Mouse (Mus musculus): ENCODE results near the gene Rab11a. TPM values are rescaled to one million over a fixed set of nuclear protein-coding genes. Genes with fewer than 3 reads are reported as not detected.

Gene Rab11a
- polyA plus RNA-seq (2016; fragmentation: Nextera tagmentation; extraction: Ambion mirVana), result 325 and 346 TPM in 2 replicates

DNA sequence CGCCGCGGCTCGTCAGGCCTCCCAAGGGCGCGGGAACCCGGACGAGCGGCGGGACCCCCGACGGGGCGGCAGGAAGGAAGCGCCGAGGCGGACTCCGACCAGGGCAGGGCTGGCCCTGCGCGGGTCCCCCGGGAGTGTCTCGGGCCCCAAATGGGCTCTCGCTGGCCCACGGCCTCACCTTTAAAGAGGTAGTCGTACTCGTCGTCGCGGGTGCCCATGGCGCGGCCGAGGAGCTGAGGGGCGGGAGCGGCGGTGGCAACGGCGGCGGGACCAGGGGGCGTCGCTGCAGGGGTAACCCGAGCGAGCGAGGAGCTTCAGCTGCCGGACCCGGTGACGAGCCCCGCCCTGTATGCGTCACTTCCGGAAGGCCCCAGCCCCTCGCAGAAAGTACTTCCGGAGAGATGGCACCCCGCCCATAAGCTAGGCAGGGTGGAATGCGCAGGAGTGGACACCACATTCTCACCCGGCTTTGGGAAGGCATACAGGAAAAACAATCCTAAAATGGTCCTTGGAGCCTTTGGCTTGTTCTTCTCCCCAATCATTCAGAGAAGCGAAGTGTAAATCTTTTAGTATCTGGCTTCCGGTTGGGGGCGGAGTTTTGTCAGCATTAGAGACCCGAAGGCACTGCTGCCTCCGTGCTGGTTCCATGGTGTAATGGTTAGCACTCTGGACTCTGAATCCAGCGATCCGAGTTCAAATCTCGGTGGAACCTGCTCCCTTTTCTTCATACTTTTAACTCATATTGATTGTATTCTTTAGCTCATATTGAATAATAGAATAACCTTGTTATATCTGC, at the start of gene Rab11a:
Gene Rab11a, minus strand, starts transcription at position 353 of the 796 bp plus-strand sequence.
- Histone ChIP-seq H3K4me2 (peak within 1 kb of the TSS; percentile 83), H3K27ac (ENCODE audit: poor library complexity, severe bottlenecking) (peak within 1 kb of the TSS; percentile 93), H3K4me3 (peak within 1 kb of the TSS; percentile 90), H3K9me3 (replicated peaks) (no peaks in the 10 kb centered on the region), H3K9ac (peak within 1 kb of the TSS; percentile 90), H3K36me3 (no peaks in the 10 kb centered on the region), H3K4me1 (replicated peaks) (peaks cover 7% of the 10 kb centered on the region), H3K27me3 (replicated peaks) (no peaks in the 10 kb centered on the region)
- under 1% methylated on average over 61 of the region's 61 CpGs for WGBS
- peak; percentile 96 for ATAC-seq (ENCODE audit: insufficient number of reproducible peaks, low FRiP score)

DNA sequence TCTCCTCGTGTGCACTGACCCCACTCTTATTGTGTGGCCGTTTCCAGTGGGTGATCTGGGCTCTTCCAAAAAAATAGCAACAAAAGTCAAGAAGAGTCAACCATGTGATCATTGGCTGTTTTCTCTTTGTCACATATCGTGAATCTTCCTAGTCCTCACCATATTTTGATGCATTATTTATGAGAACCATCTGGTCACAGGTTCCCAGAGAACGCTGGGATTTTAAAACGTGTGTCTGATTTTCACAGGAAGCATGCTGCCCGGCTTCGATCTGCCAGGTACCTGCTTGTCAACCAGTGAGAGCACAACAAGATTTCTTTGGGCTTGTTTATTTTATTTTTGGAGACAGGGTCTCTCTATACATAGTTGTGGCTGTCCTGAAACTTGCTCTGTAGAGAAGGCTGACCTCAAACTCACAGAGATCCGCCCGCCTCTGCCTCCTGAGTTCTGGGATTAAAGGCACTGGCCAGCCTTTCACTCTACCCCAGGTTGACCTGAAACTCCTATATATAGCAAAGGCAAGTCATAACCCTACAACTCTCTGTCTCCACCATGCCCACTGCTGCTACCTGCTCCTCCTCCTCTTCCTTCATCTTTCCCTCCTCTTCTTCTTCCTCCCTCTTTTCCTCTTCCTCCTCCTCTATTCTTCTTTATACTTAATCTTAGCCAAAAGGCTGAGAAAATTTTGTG, 48.8 kb upstream of the Rab11a start:
- no peaks in the 10 kb centered on the region; the same call in 1 of the 2 replicates for H3K4me1 ChIP-seq (replicated peaks)
- H3K27me3 ChIP-seq (replicated peaks), result no peaks in the 10 kb centered on the region
- H3K9me3 ChIP-seq (replicated peaks), result no peaks in the 10 kb centered on the region
- H3K4me3 ChIP-seq, result no peak overlapping the region
- 84% methylated on average over 9 of the region's 9 CpGs for WGBS
- no peak overlapping the region for H3K4me2 ChIP-seq
- H3K27ac ChIP-seq (ENCODE audit: poor library complexity, severe bottlenecking), result no peak overlapping the region
- ATAC-seq (ENCODE audit: insufficient number of reproducible peaks, low FRiP score), result no peak
- no peaks in the 10 kb centered on the region for H3K36me3 ChIP-seq
- no peak overlapping the region for H3K9ac ChIP-seq

DNA sequence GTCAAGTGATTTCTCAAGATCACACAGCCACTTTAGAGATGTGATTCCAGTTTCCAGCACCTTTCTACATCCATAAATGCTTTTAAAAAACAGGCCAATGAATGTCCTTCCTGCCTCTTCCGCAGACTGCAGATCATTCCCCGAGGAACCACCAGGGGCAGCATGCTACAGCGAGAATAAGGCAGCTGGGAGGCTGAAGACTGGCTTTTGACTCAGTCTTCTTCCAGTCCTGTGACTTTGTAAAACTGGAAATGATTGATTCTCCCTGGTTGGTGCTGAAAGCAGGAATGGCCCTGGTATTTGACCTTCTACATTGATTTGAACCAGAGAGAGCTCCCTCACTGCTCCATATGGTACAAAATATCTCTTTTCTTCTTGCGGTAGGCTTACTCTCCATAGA, 47.3 kb upstream of the Rab11a start:
- Histone ChIP-seq H3K27ac (ENCODE audit: poor library complexity, severe bottlenecking) (no peak overlapping the region), H3K27me3 (replicated peaks) (no peaks in the 10 kb centered on the region), H3K9me3 (replicated peaks) (no peaks in the 10 kb centered on the region), H3K36me3 (no peaks in the 10 kb centered on the region), H3K4me2 (no peak overlapping the region), H3K4me3 (no peak overlapping the region), H3K9ac (no peak overlapping the region), H3K4me1 (replicated peaks) (no peaks in the 10 kb centered on the region)
- no peak for ATAC-seq (ENCODE audit: insufficient number of reproducible peaks, low FRiP score)
- 29% methylated on average over 4 of the region's 4 CpGs for whole genome bisulfite sequencing

DNA sequence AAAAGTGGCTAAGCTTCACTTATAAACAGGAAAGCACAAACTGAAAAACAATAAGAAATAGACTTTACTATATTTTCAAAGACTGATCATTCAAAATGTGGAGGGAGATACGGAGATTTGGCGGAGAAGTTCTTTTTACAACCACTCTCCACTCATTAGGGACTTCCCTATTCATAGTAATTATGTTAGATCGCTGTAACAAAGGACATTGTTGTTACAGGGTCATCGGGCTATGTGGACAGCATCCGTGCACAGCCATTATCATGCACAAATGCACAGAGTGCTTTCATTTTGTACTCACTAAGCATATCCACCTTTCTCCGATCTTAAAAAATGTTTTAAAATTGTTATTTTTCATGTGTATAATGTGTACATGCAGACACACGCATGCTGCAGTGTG, 46.0 kb upstream of the Rab11a start:
- ATAC-seq (ENCODE audit: insufficient number of reproducible peaks, low FRiP score), result no peak
- Histone ChIP-seq H3K4me1 (replicated peaks) (no peaks in the 10 kb centered on the region), H3K27ac (ENCODE audit: poor library complexity, severe bottlenecking) (no peak overlapping the region), H3K36me3 (no peaks in the 10 kb centered on the region), H3K27me3 (replicated peaks) (no peaks in the 10 kb centered on the region), H3K4me2 (no peak overlapping the region), H3K9ac (no peak overlapping the region), H3K9me3 (replicated peaks) (no peaks in the 10 kb centered on the region), H3K4me3 (no peak overlapping the region)
- 82% methylated on average over 7 of the region's 7 CpGs for WGBS

DNA sequence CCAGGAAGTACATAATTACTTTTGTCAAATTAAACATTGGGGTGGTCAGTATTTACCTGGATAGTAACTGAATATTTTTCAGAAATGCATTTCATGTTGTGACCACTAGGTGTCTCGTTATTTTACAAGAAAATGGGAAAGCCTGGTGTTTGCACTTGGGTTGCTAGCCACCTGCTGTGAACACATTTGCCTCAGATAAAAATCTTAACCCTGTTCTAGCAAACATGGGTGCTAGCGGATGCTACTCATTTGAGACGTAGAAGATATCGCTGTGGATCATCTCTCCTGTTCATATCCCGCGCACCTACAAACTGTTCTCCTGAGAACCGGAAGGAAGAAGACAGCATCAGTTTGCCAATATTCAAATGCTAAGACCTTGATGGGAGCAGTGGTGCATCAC, 42.1 kb upstream of the Rab11a start:
- ATAC-seq (ENCODE audit: insufficient number of reproducible peaks, low FRiP score), result no peak
- H3K9me3 ChIP-seq (replicated peaks), result no peaks in the 10 kb centered on the region

DNA sequence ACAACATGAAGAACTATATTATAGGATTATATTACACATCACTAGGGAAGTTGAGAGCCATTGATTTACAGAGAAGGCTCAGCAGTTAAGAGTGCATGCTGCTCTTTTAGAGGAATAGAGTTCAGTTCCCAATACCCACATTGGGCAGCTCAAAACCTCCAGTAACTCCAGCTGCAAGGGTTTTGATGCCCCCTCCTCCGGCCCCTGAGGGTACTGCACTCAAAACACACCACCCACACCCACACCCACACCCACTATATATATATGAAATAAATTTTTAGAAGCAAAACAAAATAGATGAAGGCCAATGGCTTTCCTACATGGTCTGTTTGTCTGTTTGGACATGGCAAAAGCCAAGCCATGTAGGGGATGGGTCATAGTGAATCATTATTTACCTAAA, 40.6 kb upstream of the Rab11a start:
- peaks cover 27% of the 10 kb centered on the region for H3K4me1 ChIP-seq (replicated peaks)
- ATAC-seq (ENCODE audit: insufficient number of reproducible peaks, low FRiP score), result no peak
- H3K9ac ChIP-seq, result no peak overlapping the region
- H3K9me3 ChIP-seq (replicated peaks), result no peaks in the 10 kb centered on the region
- WGBS, result 79% methylated on average over 1 of the region's 1 CpGs
- no peaks in the 10 kb centered on the region for H3K36me3 ChIP-seq
- H3K4me2 ChIP-seq, result no peak overlapping the region
- H3K4me3 ChIP-seq, result no peak overlapping the region
- no peaks in the 10 kb centered on the region for H3K27me3 ChIP-seq (replicated peaks)
- no peak overlapping the region for H3K27ac ChIP-seq (ENCODE audit: poor library complexity, severe bottlenecking)

More for the DNA sequence above, 42.1 kb upstream of the Rab11a start:
- WGBS, result 34% methylated on average over 7 of the region's 7 CpGs
- no peak overlapping the region for H3K4me3 ChIP-seq
- H3K36me3 ChIP-seq, result no peaks in the 10 kb centered on the region
- H3K27me3 ChIP-seq (replicated peaks), result no peaks in the 10 kb centered on the region
- H3K9ac ChIP-seq, result no peak overlapping the region
- no peak overlapping the region for H3K4me2 ChIP-seq
- H3K27ac ChIP-seq (ENCODE audit: poor library complexity, severe bottlenecking), result no peak overlapping the region
- H3K4me1 ChIP-seq (replicated peaks), result peaks cover 14% of the 10 kb centered on the region

DNA sequence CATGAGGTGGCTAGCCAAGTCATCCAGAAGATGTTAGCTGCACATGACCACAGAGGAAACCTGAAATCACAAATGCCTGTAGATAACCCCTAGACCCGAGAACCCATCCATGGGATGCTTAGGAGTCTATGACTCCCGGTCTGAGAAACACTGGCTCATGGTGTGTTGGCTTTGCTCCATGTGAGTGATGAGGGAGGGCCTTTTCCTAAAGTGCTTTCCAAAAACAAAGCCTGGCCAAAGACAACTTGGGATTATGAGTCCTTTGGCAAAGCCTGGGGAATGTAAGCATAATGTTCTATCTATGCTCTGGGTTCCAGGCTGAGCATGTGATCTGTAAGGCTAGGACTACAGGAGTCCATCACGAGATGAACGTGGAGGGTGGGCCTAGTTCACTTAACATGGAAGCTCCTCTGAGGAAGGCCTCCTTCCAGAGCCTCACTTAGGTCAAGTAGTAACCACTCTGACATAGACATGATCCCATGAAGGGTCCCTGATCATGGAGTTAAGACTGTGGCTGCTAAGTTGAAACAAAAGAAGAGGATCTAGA, 40.0 kb upstream of the Rab11a start:
- Histone ChIP-seq H3K36me3 (no peaks in the 10 kb centered on the region), H3K27me3 (replicated peaks) (no peaks in the 10 kb centered on the region), H3K4me2 (no peak overlapping the region), H3K4me3 (no peak overlapping the region), H3K4me1 (replicated peaks) (peaks cover 33% of the 10 kb centered on the region), H3K9ac (no peak overlapping the region), H3K27ac (ENCODE audit: poor library complexity, severe bottlenecking) (no peak overlapping the region), H3K9me3 (replicated peaks) (no peaks in the 10 kb centered on the region)
- WGBS, result 76% methylated on average over 4 of the region's 4 CpGs
- no peak for ATAC-seq (ENCODE audit: insufficient number of reproducible peaks, low FRiP score)

DNA sequence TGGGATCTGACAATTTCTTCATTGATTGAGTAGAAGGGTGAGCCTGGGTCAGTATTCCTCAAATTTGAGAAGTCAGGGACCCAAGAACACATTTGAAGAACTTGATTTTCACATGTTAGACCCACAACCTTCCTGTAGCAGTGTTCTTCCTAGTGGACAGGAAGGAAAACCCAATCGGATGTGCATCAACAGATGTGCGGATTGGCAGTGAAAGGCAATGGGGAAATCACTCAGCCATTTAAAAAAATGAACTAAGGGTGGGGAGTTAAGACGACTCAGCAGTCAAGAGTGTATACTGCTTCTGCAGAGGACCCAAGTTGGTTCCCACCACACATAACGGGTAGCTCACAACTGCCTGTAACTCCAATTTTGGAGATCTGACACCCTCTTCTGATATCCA, 37.9 kb upstream of the Rab11a start:
- WGBS, result 65% methylated on average over 4 of the region's 4 CpGs
- no peak for ATAC-seq (ENCODE audit: insufficient number of reproducible peaks, low FRiP score)
- Histone ChIP-seq H3K9me3 (replicated peaks) (no peaks in the 10 kb centered on the region), H3K9ac (no peak overlapping the region), H3K4me3 (no peak overlapping the region), H3K4me1 (replicated peaks) (peaks cover 44% of the 10 kb centered on the region), H3K27ac (ENCODE audit: poor library complexity, severe bottlenecking) (peak overlapping the region; percentile 85; the same call in 1 of the 2 replicates), H3K27me3 (replicated peaks) (no peaks in the 10 kb centered on the region), H3K36me3 (no peaks in the 10 kb centered on the region), H3K4me2 (no peak overlapping the region)

DNA sequence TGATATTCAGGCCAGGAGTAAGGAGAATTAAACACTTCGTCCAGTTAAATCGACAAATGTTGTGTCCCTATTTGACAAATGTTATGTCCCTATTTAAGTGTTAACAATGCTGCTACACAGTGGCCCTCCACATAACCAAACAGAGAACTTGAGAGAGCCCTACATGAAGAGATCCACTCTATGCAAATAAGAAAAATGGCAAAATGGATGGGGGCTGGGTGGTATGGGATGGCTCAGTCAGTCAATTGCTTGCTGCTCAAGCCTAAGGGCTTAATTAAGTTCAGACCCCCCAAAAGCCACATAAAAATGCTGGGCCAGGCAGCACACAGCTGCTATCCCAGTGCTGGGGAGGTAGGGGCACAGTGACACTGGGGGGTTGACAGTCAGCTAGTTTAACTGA, 37.3 kb upstream of the Rab11a start:
- H3K27ac ChIP-seq (ENCODE audit: poor library complexity, severe bottlenecking), result peak overlapping the region; percentile 85
- H3K9me3 ChIP-seq (replicated peaks), result no peaks in the 10 kb centered on the region
- H3K27me3 ChIP-seq (replicated peaks), result no peaks in the 10 kb centered on the region
- no peak for ATAC-seq (ENCODE audit: insufficient number of reproducible peaks, low FRiP score)
- peaks cover 47% of the 10 kb centered on the region for H3K4me1 ChIP-seq (replicated peaks)
- H3K4me2 ChIP-seq, result no peak overlapping the region
- peak overlapping the region; percentile 9; the same call in 1 of the 2 replicates for H3K9ac ChIP-seq
- H3K4me3 ChIP-seq, result no peak overlapping the region
- no peaks in the 10 kb centered on the region for H3K36me3 ChIP-seq
- 84% methylated on average over 2 of the region's 2 CpGs for WGBS

DNA sequence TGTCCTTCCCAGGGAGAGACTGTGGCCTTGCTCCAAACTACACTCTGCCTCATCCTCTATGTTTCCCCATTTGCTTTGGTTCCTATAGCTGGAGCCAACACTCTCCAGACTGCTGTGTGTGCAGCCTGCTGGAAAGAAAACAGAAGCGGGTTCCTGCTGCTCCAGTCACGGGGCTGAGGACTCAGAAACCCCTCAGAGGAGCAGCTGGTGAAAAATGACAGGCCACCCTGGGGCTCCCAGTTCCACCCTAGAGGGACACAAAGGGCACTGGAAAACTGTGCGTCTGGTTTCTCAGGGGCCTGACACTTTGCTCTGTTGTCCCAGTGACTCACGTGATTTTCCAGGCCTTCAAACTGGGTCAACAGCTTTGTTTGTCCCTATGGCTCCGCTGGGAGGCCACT, 36.9 kb upstream of the Rab11a start:
- no peaks in the 10 kb centered on the region for H3K9me3 ChIP-seq (replicated peaks)
- 19% methylated on average over 5 of the region's 5 CpGs for WGBS
- H3K4me1 ChIP-seq (replicated peaks), result peaks cover 49% of the 10 kb centered on the region
- ATAC-seq (ENCODE audit: insufficient number of reproducible peaks, low FRiP score), result peak; percentile 54; the same call in 1 of the 2 replicates
- peak overlapping the region; percentile 85 for H3K27ac ChIP-seq (ENCODE audit: poor library complexity, severe bottlenecking)
- no peak overlapping the region for H3K4me3 ChIP-seq
- H3K4me2 ChIP-seq, result no peak overlapping the region
- H3K36me3 ChIP-seq, result no peaks in the 10 kb centered on the region
- H3K9ac ChIP-seq, result no peak overlapping the region
- H3K27me3 ChIP-seq (replicated peaks), result no peaks in the 10 kb centered on the region

DNA sequence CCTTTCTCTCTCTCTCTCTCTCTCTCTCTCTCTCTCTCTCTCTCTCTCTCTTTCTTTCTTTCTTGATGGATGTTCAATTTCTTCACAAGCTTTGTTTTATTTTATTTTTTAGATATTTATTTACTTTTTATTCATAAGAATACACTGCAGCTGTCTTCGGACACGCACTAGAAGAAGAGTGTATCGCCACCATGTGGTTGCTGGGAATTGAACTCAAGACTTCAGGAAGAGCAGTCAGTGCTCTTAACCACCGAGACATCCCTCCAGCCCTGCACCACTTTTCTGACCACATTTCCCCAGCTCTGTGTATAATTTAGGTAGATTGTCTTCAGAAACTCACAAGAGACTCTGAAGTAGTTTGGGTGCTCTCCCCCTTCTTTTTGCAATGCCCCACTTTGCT, 36.4 kb upstream of the Rab11a start:
- peak overlapping the region; percentile 85 for H3K27ac ChIP-seq (ENCODE audit: poor library complexity, severe bottlenecking)

More for the DNA sequence above, 36.4 kb upstream of the Rab11a start:
- no peaks in the 10 kb centered on the region for H3K36me3 ChIP-seq
- H3K27me3 ChIP-seq (replicated peaks), result no peaks in the 10 kb centered on the region
- H3K9me3 ChIP-seq (replicated peaks), result no peaks in the 10 kb centered on the region
- peaks cover 50% of the 10 kb centered on the region for H3K4me1 ChIP-seq (replicated peaks)
- no peak overlapping the region for H3K4me2 ChIP-seq
- H3K9ac ChIP-seq, result no peak overlapping the region
- no peak for ATAC-seq (ENCODE audit: insufficient number of reproducible peaks, low FRiP score)
- 57% methylated on average over 4 of the region's 4 CpGs for WGBS
- no peak overlapping the region for H3K4me3 ChIP-seq

All from heart, embryonic 12.5 days (tissue).